Mouse (Mus musculus) lung, postnatal 14 days (tissue): ENCODE data around the gene Gpr61.

Experiments
- DNase-seq: peaks from one replicate; pipeline ENCODE4 v3.0.0; 2021

The Gpr61 gene

DNA sequence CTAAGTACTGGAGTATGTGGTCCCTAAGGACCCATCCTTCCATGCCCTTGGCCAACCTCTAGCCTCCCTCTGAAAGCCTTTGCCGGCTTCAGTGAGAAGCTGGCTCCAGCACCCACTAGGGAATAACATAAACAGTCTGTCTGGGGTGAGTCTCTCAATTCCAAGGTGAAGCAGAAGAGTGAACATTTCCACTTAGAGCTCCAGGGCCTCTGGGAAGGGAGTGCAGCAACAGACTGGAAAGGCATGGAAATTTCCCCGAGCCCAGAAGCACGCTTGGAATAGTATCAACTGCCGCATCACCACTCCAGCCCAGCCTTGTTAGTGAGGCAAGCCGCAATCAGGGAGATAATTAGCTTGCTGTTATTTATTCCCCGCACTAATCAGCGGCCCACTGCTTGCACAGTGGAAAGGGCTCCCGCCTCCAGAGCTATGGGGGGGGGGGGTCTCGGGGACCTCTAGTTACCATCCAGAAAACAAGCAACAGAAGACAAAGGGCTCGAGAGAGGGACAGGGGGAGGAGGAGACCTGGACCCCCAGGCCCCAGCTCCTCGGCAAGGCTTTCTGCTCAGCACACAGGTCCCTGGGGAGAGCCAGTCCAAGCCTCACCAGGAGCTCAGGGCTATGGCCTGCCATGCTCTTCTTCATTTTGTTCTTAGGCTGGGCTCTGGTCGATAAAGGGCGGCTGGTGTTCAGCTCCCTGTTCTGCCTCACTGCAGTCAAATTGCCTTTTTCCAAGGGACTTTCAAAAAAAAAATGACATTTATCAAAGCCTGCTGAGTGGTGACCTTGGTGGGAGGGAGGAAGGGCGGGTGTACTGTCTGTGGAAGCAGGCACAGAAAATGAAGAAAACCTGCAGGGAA, 20.2 kb upstream of the Gpr61 start:
- DNase-seq: peak; percentile 32

GRCm38 (mm10) chr3:108169199-108169598, 14.5 kb upstream of the Gpr61 start:
- DNase-seq: no peak

DNA sequence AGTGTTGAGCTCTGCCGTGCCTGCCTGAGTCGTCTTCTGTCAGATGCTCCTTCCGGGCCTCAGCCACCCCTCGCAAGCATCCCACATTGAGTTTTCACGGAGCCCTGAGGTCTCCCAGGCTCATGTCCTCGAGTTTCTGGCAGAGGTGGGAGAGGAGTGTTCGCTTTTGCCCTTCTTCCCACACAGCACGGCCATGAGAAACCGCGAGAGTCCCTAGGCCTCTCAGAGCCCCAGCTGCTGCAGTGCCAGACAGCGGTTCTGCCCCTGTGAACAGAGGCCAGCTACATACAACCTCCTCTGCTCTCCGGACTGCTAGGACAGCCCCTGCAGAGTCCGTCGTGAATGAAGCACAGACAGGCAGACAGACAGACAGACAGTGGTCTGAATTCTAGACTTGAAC, 12.8 kb upstream of the Gpr61 start:
- DNase-seq: no peak

GRCm38 (mm10) chr3:108166486-108167211, 12.0 kb upstream of the Gpr61 start:
- peak; percentile 43 for DNase-seq

DNA sequence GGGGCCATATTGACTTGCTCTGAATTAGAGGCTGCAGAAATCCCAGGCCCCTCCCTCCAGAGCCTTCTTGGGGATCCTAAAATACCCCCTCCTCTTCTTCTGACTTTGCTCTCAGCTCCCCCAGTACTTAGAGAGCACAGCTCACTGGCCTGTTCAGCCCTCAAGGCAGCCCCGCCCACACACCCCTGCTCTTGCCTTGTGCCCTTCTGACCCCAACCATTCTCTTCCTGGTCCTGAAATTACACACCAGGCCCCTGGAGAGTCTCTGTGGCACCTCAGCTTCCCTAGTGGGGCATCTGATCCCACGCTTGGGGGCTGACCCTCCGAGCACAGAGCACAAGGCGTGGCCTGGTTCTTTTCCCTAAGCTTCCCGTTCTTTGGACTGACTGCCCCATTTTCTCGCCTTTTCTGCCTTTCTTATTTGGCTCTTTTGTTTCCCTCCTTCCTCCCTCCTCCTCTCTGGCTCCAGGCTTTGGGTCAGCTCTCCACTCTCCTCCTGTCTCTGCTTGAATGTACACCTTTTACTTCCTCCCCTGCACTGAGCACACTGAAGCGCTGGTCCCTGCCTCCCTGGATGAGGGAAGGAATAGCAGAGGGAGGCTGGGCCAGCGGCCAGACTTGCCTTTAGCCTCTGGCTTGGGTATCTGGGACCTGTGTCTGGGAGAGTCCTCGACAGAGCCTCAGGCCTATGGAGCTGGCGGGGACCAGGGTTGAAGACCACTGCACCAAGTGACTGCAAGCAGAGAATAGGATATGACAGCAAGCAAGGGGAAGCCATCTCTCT, 11.0 kb upstream of the Gpr61 start:
- no peak for DNase-seq

DNA sequence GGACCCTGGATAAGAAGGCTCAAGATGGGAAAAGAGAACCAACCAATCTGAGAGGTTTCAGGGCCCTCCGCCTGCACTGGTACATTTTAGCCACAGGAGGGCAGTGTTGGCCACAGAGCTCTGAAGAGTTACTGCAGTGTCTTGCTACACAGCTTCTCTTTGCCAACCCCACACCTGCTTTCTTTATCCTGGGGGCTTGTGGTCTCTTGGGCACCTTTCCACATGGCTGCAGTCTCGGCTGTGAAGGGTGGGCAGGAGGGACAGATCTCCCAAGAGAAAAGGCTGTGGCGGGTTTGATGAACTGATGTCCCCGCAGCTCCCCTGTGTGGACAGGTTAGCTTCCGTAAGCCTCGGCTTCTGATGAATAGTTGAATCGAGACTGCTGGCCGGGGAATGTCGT, 10.1 kb upstream of the Gpr61 start:
- peak; percentile 84 for DNase-seq

DNA sequence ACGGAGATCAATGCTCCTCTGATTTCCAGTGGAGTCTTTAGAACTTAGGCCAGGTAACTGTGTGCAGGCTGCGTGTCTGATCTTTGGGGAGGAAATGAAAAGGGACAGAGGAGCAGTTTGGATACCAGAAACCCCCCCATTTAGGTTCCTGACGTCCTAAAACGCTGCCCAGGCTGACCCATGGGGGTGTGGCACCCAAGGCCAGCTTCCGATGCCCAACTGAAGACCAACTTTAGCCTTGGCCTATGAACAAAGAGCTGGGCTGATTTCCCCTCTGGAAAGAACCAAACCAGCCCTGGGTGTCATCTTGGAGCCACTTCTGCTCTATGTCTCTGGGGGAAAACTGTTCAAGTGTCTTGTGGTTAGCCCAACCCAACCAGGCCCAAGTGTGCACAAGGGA, 9.4 kb upstream of the Gpr61 start:
- DNase-seq: no peak

GRCm38 (mm10) chr3:108158383-108159037, 3.8 kb upstream of the Gpr61 start:
- no peak for DNase-seq

GRCm38 (mm10) chr3:108152290-108152689, 2.4 kb downstream of the Gpr61 start:
- no peak for DNase-seq

- peak; percentile 91 for DNase-seq
These were observed 7.1 kb downstream of the Gpr61 start for GRCm38 (mm10) chr3:108147386-108148235.

- no peak for DNase-seq
These were observed 8.0 kb downstream of the Gpr61 start for GRCm38 (mm10) chr3:108146671-108147070.

DNA sequence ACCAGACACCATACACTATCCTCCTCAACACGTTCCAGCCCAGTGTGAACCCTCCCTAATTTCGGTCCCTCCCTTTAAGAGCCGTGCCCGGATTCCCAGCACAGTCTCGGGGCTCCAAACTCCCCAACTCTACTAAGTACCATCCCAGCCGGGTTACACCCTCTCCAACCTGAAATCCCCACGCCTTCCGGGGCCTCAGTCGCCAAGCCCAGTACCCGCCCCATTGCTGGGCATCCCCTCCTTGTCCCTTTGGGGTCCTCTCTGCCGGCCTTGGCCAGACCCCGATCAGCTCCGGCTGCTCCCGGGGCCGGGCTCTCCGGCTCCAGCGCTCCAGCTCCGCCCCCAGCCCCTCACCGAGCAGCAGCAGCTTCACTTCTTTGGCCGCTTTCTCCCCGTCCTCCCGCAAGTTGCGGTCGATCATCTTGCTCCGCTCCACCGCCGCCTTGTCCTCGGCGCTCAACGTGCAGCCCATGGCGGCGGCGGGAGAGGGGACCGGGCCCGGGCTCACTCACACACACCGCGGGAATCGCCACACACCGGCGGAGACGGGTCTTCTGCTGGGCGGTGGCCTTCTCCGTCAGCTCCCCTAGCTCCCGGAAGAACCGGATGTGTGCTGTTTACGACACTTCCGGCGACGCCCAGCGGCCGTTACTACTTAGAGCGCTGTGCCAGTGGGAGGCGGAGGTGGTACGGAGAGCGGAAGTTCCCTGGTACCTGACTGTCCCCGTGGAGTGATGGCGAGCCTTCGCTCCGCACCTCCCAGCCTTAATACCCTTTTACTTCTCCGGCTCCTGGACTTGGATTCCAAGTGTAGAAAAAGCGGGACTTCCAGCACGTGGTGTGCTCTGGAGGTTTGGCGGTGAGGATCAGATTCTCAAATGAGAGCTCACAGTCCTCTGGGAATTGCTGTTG, 8.9 kb downstream of the Gpr61 start, which contains the start of gene Gnai3:
Gene Gnai3, minus strand, starts transcription at position 613 of the 912 bp plus-strand sequence.
- DNase-seq: peak; percentile 92

DNA sequence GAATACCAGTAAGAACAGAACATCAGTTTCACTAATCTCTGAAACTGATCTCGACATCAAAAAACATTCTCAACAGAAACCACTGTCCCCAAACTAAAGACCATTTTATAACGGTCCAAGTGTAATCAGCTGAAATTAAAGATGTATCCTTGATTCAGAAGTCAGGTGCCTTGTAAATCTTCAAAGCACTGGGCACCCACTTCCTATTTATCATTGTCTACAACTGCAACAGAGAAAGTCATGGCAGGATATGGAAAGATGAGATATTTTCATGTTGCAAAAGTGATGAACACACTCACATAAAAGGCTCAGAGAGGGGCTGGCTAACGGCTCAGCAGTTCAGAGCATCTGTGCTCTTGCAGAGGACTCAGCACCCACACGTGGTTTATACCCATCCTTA, 13.9 kb downstream of the Gpr61 start:
- no peak for DNase-seq

- DNase-seq: no peak
These were observed 15.6 kb downstream of the Gpr61 start for GRCm38 (mm10) chr3:108139113-108139512.

DNA sequence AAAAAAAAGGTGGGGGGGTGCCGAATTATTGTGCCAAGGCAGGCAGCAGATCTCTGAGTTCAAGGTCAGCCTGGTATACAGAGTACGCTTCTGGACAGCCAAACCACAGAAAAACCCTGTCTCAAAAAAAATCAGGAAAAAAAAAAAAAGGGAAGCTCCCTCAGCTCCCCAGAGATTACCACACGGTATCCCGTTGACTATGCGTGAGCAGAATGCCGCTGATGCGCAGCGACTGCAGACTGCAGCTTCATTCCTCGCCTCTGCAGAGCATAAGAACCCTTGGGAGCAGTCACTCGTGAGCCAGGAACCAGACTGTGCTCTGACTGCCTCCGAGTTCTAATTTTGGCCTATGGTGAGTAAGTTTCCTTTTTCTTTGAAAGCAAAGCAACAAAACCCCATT, 20.0 kb downstream of the Gpr61 start:
- no peak for DNase-seq

- DNase-seq: no peak
These were observed 22.2 kb downstream of the Gpr61 start for GRCm38 (mm10) chr3:108132484-108132883.

DNA sequence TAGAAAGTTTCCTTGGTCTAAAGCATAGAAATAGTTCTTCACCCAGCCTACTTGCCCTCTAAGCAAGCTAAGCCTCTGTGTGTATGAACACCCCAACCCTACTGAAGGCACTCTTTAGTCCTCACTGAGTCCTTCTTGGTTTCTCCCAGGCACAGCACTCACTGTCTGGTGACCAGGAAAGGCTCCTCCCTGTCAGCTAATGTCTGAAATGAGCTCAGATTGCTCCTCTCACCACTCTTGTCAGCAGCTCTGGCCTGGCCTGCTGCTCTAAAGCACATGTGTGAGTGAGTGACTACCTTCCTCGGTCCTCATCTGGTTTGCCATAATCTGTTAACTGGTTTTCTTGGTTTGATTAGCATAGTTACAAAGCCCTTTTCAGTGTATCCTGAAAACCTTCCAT, 22.9 kb downstream of the Gpr61 start:
- DNase-seq: no peak

GRCm38 (mm10) chr3:108131216-108131615, 23.5 kb downstream of the Gpr61 start:
- no peak for DNase-seq

GRCm38 (mm10) chr3:108129804-108130203, 24.9 kb downstream of the Gpr61 start:
- DNase-seq: no peak

DNA sequence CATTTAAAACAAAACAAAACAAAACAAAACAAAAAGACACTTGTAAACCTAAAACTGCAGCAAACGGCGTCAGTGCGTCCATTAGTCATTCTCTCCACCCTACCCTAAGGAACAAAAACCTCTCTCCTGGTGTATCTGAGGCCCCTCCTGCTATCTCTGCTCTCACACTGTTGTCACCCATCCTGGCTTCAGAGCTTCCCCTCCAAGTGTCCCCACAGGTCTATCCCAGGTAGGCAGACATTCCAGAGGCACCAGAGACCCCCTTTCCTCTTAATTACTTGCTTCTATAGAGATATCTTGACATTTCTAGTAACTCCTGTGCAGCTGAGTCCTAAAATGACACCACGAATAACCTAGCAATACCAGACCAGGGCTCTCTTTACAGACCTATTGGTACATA, 25.3 kb downstream of the Gpr61 start:
- no peak for DNase-seq

DNA sequence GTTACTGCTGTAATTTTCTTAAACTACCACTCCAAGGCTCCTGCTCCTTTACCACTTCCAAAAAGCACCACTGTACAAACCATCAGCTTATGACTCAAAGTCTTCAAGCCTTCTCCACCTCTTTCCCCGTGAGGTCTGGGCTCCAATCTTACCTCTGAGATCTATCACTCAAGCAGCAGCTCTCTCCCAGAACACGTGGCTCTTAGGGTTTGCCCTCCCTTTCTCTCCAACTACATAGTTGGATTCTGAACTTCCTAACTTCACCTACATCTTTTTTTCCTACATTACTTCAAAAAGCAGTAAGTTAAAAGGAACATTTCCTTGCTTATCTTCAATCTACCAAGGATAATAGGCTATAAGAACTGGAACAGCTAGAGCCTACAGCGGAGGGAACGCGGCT, 26.2 kb downstream of the Gpr61 start:
- no peak for DNase-seq
